ENCODE assay signal across 18 mouse cellular contexts in genomic region chr11:40546596-40546995, GRCm38 (mm10).
"Had no signal": no experiment of that assay in that cellular context is flagged by ENCODE, and none has a peak within 500 bp of the region (broad histone marks: within the 10 kb centered on the region; RNA-seq: fewer than 3 reads in every experiment).

No protein-coding gene starts in this region.

- H3K9ac ChIP-seq: lung, embryonic 14.5 days; midbrain, embryonic 12.5 days; neural tube, embryonic 13.5 days; neural tube, embryonic 15.5 days had no signal

- H3K4me1 ChIP-seq: midbrain, embryonic 10.5 days; midbrain, embryonic 12.5 days; neural tube, embryonic 13.5 days; neural tube, embryonic 15.5 days had no signal

- H3K4me2 ChIP-seq: lung, embryonic 14.5 days; midbrain, embryonic 12.5 days; neural tube, embryonic 13.5 days; neural tube, embryonic 15.5 days had no signal

- H3K4me3 ChIP-seq: midbrain, embryonic 10.5 days; midbrain, embryonic 12.5 days; myocyte; neural tube, embryonic 13.5 days; neural tube, embryonic 15.5 days had no signal

- H3K36me3 ChIP-seq: midbrain, embryonic 10.5 days; midbrain, embryonic 12.5 days; neural tube, embryonic 13.5 days; neural tube, embryonic 15.5 days had no signal

- DNase-seq: lung, adult 18-20 months; lung, embryonic 14.5 days; lung, postnatal 10 days; lung, postnatal 4 days; midbrain, embryonic 14.5 days; right cerebral cortex, adult 18-20 months; right cerebral cortex, postnatal 25 days; right cerebral cortex, postnatal 4 days; spleen, adult 18-20 months; thymus, adult 2 months; thymus, postnatal 25 days; thymus, postnatal 4 days had no signal

- ATAC-seq: midbrain, embryonic 16.5 days had no signal

- H3K9me3 ChIP-seq: midbrain, embryonic 10.5 days; midbrain, embryonic 12.5 days; neural tube, embryonic 13.5 days; neural tube, embryonic 15.5 days had no signal

- H3K27me3 ChIP-seq: midbrain, embryonic 12.5 days; neural tube, embryonic 13.5 days; neural tube, embryonic 15.5 days had no signal

- H3K27ac ChIP-seq: midbrain, embryonic 10.5 days; midbrain, embryonic 12.5 days; neural tube, embryonic 13.5 days; neural tube, embryonic 15.5 days had no signal
